Mouse (Mus musculus) ovary, postnatal 36 days (tissue): Measurements from ENCODE around the gene Srp68.
"Not testable (repeated sequence)": the region's sequence is repeated elsewhere in the genome, so short reads cannot be mapped to it uniquely, and the experiment has no call there.

Experiments used
- DNase-seq: peaks from one replicate; pipeline ENCODE4 v3.0.0; 2022; ENCODE audit warnings: low spot score, mixed read lengths

Srp68 gene

DNA sequence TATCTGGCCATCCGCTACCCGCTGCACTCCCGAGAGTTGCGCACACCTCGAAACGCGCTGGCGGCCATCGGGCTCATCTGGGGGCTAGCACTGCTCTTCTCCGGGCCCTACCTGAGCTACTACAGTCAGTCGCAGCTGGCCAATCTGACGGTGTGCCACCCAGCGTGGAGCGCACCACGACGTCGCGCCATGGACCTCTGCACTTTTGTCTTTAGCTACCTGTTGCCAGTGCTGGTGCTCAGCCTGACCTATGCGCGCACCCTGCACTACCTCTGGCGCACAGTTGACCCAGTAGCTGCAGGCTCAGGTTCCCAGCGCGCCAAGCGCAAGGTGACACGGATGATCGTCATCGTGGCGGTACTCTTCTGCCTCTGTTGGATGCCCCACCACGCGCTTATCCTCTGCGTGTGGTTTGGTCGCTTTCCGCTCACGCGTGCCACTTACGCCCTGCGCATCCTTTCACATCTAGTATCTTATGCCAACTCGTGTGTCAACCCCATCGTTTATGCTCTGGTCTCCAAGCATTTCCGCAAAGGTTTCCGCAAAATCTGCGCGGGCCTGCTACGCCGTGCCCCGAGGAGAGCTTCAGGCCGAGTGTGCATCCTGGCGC, 9.0 kb upstream of the Srp68 start:
- no peak for DNase-seq

DNA sequence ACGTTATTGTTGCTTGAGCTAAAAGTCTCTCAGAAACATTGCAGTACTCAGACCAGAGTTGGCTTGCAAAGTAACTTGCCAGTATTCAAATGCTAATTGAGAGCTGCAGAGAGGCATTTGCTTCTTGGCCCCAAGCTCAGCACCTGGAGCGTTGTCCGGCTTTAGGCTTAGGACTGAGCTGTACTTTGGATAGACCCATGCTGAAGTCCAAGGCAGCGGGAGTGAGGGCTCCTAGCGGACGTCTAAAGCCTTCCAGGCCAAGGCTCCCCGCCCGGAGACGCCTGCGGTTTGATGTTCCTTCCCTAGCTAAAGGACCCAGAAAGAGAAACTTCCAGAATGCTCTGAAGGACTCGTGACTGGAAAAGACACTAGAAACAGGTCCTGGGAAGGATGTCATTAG, 8.1 kb upstream of the Srp68 start:
- DNase-seq: no peak

DNA sequence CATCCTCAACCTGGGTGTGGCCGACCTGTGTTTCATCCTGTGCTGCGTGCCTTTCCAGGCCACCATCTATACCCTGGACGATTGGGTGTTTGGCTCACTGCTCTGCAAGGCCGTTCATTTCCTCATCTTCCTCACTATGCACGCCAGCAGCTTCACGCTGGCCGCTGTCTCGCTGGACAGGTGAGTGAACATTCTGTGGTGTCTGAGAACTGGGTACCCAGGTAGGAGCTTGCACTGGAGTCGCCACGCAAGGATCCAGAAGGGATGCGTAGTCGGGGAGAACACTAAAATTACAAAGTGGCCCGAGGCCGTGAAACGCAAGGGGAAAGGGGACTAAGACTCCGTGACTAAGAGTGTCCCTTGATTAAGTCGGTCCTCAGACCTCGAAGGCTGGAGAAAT, 7.7 kb upstream of the Srp68 start:
- DNase-seq: no peak

DNA sequence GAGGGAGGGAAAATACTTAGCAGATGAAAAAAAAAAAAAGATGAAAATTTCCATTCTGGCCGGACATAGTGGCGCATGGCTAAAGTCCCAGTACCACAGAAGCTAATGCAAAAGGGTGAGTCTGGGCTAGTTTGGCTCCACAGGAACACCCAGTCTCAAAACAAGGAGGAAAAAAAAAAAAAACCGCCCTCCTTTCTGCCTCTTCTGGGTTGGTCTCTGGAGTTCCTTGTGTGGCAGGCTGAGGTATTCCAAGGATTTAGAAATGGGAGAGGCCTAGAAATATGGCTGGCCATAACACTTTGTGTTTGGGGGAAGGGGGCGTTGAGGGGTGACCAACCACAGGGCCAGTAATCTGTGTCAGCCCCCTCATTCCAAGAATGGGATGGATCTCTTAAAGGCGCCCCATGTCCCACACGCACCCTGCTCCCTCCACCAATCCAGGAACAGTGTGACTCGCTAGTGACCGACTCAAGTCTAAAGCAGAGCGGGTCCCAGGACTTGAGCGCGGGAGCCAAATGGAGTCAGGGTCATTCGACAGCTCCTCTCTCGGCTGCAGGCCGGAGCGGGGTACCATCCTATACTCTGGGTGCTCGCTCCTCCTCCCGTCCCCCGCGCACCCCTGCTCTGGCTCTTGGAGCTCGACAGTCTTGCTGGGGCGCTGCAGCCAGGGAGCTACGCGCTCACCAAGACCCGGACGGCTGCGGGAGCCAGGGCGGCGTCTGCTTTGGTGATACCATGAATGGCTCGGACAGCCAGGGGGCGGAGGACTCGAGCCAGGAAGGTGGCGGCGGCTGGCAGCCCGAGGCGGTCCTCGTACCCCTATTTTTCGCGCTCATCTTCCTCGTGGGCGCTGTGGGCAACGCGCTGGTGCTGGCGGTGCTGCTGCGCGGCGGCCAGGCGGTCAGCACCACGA, 7.0 kb upstream of the Srp68 start, which contains the start of gene Galr2:
Gene Galr2 (plus strand): TSS at position 189 of the 913 bp plus-strand sequence.
- no peak for DNase-seq

DNA sequence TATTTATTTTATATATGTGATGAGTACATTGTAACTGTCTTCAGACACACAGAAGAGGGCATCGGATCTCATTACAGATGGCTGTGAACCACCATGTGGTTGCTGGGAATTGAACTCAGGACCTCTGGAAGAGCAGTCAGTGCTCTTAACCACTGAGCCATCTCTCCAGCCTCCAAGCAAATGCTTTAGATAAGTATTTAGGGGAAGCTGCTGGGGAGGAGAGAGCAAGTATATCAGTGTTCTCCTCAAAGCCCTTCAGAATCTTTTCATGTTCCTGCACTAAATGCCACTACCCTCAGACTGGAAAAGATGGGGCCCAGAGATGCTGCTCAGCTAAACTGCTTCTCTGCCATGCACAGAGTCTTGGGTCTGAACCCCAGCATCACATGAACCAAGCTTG, 3.2 kb upstream of the Srp68 start:
- not testable (repeated sequence) for DNase-seq

DNA sequence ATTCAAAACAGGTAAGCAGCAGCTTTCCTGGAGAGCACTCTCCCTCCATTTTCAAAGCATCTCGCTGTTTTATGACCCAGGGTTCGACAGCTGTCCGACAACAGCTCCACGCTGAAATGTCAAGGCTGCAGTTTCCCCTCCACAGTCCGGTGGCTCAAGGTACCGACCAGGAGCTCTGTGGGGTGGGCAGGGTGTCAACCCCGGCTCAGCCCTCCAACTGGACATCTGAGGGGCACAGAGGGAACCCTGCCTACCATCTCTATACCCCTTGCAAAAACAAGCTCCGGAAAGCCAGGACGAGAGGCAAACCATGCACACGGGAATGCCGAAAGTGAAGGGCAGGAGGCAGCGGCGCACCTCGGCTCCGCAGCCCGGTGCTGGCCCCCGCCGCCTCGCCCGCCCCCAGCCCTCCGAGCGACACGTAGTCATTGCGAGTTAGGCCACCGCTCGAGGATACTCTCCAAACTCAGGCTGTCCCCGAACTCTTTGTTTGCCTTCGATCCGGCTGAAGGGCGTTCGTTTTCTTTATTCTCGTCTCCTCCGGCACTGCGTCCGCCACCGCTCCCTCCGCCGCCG, 460 bp downstream of the Srp68 start:
- DNase-seq: no peak

DNA sequence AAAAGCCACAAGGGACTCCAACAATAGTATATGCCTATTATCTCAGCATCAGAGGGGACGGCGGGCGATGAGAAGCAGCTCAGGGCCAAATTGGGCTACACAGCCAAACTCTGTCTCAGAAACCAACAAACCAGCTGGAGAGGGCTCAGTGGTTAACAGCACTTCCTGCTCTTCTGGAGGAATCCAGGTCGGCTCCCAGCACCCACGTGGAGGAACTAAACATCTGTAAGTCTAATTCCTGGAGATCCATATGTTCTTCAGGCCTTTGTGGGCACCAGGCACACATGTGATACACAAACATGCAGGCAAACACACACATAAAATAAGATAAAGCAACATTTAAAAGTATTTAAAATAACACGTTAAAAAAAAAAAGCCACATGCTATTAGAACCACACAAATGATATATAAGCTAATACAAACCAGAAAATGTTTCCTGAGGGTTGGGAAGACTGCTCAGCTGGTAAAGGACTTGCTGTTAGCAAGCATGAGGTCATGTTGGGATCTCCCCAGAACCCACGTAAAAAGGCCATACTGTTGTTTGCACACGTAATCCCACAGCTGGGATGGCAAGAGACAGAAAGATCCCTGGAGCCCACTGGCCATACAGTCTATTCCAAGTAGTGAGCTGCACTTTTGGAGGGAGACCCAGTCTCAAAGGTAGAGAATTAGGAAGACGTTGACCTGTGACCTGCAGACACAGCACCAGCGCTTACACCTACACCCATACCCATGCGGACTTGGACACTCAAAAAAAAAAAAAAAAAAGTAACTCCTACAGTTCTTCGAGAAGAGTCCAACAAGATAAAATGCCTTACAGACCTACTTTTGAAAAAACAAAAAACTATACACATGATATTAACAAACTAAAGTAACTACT, 1.2 kb downstream of the Srp68 start:
- DNase-seq: no peak

DNA sequence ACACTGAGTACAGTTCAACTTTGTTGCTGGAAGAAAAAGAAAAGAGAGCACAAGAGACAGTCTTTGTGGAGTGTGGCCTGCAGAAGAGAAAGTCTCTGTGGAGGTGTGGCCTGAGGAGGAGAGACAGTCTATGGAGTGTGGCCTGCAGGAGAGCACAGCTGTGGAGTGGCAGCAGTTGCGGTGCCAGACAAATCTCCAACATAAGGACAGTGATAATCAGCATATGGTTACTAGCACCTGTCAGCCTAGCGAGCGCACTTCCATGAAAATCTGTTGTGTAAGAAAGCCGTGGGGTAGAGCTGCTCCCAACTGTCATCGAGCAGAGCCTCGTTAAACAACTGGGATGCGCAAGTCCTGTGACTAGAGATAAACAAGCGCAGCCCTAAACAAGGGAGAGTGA, 4.5 kb downstream of the Srp68 start:
- DNase-seq: no peak

DNA sequence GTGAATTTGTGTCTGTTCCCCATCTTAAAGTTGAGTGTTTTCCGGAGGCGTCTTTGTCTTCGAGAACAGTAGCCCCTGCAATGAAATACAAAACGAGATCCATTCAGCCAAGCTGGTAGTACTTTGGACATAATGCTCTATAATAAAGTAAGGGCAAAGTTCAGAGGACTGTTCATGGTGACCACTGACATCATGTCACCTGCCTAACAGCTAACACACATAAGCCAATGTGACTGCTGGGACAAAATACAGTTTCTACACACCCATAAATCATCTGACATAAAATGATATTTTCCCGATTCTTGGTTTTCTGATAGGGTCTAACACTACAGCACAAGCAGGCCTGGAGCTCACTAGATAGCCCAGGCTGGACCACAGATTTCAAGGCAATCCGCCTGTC, 5.7 kb downstream of the Srp68 start:
- no peak for DNase-seq

DNA sequence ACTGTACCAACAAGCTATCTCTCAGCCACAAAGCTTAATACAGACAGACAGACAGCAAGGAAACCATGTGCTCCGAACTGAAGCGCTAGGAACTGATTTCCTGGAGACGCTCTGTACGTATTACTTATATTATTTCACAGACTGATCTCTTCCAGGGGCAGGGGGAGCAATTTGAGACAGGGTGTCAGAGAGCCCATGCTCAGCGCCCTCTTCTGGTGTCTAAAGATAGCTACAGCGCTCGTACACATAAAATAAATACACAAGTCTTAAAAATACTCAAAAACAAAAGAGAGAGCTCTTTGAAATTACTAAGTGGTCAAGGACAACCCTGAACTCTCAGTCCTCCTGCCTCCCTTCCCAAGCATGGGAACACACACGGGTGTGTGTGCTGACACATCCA, 6.4 kb downstream of the Srp68 start:
- no peak for DNase-seq

DNA sequence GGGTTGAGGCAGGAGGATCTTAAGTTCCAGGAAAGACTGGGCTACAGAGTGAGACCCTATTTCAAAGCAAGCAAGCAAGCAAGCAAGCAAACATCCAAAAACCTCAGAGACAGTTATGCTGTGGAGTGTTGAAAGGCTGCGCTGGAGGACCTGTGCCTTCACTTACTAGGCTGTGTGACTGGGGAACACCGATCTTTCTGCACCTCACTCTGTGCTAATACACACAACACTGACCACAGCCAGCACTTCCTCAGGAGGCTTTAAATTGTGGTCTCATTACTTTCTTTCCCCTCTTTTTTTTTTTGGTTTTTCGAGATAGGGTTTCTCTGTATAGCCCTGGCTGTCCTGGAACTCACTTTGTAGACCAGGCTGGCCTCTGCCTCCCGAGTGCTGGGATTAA, 8.2 kb downstream of the Srp68 start:
- no peak for DNase-seq

DNA sequence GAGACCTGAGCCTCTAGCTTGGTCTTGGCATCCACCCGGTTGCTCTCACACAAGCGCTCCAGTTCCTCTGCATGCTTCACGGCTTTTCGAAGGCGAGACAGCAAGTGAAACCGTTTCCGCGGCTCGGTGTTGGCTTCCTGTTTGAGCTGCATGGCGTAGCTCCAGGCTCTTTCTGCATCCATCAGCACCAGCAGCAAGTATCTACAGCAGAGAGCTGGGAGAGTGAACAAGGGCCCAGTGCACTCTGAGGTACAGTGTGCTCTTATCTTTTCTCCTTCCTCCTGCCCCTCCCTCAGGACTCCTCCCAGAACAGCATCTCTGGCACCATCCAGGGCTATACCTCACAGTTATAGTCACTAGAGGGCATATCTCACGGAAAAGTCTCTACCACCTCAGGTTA, 8.7 kb downstream of the Srp68 start:
- no peak for DNase-seq

DNA sequence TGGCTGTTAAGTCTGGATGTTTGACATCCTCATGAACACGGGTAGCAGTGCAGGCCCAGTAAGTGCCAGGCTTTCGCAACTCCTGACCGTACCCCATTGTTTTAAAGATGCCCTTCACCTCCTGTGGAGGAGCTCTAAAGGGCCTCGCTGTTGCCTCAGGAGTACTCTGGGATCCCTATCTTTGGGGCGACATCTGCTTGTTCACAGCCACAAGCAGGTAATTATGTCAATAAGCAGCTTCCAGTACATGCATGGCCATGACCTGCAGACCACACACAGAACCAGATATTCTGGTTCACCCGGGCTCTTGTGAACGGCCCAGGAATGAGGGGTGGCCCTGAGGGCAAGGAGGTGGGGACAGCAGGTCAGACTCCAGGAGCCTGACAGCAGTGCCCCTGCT, 13.8 kb downstream of the Srp68 start:
- no peak for DNase-seq

DNA sequence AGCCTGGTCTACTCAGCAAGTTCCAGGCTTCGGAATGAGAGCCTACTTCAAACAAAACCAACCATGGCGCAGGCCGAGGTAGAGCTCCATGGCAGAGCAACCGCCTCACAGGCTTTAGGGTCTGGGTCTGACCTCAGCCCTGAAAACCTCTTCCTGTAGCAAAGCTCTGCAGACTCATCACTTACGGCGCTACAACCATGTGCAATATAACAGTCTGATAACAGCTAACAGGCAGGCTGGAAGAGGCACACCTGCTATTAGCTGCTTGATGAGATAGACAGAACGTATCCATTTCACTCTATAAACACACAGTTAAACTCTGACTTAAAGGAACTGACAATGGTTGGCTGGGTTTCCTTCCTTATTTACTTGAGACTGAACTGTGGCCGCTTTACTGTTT, 14.6 kb downstream of the Srp68 start:
- no peak for DNase-seq

DNA sequence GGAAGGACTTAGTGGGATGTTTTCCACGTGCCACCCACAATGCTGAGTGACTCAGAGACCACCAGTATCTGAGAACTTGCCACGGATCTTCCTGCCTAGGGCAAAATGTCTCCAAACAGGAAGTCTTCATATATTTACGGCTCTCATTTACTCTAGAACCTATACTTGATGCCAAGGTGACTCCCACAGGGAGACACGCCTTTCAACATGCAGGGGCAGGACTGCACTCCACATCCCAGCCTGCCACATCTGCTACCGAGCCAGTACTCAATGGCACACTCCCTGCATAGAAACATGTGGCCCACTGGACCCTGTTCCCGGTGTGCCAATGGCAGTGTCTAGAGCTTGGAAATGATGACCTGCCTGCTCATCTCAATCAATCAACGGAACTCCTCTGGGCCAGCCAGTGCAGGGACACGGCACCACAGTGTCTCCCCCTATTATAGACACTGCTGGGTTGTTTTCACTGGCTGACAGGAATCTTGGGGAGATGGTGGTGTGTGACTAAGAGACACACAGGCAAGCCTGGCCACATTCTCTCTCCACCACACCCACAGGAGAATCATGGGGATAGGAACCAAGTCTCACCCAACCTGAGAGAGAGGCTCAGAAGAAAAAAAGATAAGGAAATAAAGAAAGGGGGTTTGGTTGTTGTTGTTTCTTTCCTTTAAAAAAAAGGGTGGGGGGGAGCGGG, 17.9 kb downstream of the Srp68 start:
- DNase-seq: no peak

DNA sequence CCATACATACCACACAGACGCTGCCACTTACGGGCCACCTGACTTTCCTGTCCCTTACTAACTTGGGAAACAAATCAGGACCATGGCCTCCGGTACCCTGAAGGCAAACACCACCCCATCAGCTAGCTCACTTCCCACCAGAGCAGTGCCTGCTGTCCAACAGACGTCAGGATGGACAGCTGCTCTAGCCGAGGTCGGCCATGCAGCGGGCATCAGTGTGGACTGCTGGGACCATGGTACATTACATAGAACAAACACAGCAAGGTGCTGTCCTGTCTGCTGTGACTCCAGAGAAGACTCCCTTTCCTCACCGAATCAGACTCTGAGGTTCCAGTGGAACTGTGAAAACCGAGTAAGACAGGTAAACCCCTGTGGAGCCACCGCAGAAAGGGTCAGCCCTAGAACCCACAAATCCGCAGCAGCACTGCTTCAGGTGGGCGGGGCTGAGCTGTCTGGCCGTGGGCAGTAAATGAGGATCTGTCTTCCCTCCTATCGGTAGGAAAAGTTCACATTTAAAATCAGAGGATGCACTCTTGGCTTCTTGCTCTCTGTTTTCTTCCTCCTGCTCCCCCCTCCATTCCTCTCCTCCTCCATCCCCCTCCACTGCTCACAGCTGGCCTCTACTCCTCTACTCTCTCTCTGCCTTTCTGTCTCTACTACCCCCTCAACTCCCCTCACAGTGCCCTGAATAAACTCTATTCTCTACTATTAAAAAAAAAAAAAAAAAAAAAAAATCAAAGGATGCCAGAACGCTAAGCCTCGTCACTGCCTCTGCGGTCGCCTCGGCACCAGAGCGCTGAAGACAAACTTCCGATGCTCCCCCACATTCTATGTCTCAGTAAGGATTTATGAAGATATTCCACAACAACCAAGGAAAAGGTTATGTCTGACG, 18.7 kb downstream of the Srp68 start:
- DNase-seq: no peak

DNA sequence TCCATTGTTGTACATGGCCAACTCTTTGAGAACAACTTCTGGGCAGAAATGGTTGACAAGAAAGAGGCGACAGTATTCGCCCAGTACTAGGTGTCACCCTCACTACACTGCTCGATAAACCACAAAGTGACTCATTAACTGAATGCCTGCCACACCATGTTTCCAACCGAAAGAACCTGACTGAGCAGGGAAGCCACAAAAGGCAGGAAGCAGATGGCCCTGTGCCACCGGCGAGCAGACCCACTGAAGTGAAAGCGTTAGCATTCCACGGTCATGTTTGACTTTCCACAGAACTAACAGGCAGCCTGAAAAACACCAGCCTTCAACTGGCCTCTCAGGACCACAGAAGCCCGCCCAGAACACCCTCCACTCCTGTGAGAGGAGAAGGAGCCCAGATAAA, 19.4 kb downstream of the Srp68 start:
- no peak for DNase-seq

DNA sequence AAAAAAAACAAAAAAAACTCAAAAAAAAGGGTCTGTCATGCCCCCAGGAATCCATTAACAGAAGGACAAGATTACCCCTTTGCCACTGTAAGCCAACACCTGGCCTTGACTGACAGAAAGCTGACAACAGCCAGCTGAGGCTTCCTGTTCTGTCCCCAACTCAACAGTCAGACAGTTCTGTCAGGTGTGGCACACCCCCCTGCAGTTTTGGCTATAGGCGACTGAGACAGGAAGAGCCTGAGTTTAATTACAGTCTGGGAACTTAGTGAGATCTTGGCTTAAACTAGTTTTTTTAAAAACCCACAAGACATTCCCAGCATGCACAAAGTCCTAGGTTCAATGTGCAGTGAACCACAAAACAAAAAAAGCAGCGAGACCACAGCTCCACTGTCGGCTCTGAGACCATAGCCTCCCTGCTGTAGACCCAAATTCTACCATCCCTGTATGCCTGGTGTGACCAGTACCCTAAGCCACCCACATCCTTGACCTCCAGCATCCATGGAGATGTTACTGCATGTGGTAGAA, 20.9 kb downstream of the Srp68 start:
- no peak for DNase-seq

DNA sequence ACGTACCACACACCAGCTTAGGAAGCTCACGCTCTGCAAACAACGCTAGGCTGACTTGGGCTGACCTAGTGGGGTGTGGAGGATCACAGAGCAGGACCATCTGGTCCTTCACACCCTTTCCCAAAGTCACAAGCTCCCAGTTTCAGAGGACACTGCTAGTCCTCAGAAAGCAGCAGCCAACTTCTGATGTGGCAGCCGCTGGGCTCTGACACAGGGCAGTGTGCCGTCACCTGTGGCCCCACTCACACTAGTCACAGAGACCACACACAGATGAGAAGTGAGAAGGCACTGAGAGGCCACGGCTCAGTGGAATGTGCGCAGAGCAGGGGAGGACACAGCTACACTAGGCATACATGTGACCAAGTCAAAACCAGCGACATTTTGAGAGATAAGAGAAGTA, 23.1 kb downstream of the Srp68 start:
- DNase-seq: no peak

DNA sequence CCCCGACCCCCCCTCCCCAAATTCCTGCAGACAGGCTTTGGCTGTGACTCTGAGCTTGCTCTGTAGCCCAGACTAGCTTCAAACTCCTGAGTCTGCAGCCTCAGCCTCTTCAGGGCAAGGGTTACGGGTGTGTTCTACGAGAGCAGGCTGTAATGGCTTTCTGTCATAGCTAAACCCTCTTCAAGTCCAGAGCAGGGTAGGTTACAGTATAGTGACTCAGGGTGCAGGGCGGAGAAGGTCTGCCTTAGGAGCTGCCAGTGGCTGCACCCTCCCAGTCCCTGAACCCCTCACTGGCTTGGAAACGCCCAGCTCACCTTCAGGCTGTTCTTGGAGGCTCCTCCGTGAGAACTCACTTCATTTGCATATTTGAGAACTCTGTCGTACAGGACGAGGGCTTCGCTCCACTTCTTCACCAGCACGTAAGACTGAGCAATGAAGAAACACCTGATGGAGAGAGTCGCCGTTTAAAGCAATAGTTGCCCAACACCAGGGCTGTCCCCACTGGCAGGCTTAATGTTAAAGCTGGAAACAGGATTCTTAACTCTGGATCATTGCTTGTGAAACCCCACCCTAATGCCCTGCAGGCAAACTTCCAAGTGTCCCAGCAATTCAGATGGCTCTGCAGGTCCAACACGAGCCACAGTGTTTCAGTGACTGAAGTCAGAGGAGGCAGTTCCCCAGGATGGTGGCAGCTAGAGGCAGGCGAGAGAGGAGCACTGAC, 26.4 kb downstream of the Srp68 start:
- DNase-seq: no peak
